Mouse (Mus musculus): ENCODE data around the gene Ccdc180. TPM values are rescaled to one million over a fixed set of nuclear protein-coding genes. Genes with fewer than 3 reads are reported as not detected.
A peak's percentile ranks its signal among the peaks of the same experiment; 100 is the strongest.

The Ccdc180 gene
- polyA plus RNA-seq, 1 experiment from 2014 or later = 0.06 TPM

DNA sequence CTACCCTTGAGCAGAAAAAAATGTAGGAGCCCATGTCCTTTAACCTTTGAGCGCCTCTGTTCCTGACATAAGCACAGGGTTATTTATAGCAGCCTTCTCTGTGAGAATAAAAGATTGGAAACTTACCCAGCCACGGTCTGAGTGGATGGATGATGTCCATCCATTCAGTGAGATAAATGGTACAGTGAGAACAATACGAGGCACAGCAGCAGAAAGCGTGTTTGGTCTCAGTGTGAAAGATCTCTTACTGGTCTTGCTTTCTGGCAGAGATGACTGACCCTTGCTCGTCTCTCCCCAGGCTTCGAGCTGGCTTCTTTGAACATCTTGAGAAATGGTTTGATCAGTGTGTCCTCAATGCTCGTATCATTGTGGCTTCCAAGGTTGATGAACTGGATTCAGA is 27.0 kb downstream of the Ccdc180 start:
- Histone ChIP-seq H3K36me3 (no peaks in the 10 kb centered on the region), H3K9me3 (no peaks in the 10 kb centered on the region), H3K4me2 (replicated peaks) (no peak overlapping the region), H3K4me1 (no peaks in the 10 kb centered on the region), H3K9ac (no peak overlapping the region), H3K4me3 (no peak overlapping the region), H3K27ac (no peak overlapping the region), H3K27me3 (no peaks in the 10 kb centered on the region)
- ATAC-seq (ENCODE audit: low FRiP score, low read depth) = no peak
- WGBS = 87% methylated on average over 7 of the region's 7 CpGs

DNA sequence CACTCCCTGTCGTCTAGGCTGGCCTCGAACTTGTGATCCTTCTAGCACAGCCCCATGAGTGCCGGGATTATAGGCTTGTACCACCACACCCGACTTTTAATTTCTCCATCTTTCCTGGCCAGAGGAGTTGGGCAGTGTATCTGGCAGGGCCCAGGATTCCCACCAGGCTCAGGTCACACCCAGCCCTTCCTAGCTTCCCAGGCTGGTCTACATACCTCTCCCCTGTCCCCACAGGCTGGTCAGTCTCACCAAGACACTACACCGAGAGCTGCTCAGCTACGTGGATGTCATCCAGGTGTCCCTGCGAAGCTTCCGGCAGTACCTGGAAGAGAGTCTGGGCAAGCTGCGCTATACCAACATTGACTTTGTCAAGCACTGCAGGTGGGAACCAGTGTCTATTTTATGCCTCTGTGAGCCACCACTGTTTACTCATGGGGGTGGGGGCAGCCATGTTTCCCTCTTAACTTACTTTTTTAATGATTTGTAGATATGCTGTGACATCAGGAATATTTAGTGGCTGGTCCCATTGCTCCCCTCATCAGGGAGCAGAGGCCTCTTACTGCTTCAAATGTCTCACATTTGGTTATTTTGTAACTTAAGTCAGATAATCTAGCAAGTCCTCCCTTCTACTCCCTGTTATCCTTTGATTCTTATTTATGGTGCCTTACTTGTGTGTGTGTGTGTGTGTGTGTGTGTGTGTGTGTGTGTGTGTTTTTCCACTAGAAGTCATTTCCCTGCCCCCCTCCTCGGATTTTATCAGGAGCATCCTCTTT is 31.7 kb downstream of the Ccdc180 start:
- H3K36me3 ChIP-seq = no peaks in the 10 kb centered on the region
- H3K9me3 ChIP-seq = no peaks in the 10 kb centered on the region
- H3K4me1 ChIP-seq = no peaks in the 10 kb centered on the region
- H3K9ac ChIP-seq = no peak overlapping the region
- H3K27ac ChIP-seq = no peak overlapping the region
- WGBS = 88% methylated on average over 10 of the region's 10 CpGs
- ATAC-seq (ENCODE audit: low FRiP score, low read depth) = no peak
- H3K27me3 ChIP-seq = no peaks in the 10 kb centered on the region
- H3K4me2 ChIP-seq (replicated peaks) = no peak overlapping the region
- H3K4me3 ChIP-seq = no peak overlapping the region

DNA sequence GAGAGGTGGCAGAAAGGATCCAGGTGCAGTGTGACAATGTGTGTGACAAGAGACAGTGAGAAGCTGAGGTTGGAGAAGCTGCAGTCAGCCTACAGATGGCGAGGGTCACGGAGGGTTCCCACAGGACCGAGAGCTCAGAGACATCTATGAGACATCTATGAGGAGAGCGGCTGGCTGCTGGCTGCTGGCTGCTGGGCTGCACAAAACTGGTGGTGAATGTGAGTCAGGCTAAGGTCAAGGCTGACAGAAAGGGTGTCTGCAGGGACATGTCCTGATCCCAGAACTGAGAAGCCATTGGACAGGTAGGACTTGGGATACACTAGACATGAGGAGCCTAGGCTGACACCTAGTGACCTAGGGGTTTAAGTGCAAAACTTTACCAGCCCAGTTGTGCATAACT is 33.9 kb downstream of the Ccdc180 start:
- no peak for ATAC-seq (ENCODE audit: low FRiP score, low read depth)

DNA sequence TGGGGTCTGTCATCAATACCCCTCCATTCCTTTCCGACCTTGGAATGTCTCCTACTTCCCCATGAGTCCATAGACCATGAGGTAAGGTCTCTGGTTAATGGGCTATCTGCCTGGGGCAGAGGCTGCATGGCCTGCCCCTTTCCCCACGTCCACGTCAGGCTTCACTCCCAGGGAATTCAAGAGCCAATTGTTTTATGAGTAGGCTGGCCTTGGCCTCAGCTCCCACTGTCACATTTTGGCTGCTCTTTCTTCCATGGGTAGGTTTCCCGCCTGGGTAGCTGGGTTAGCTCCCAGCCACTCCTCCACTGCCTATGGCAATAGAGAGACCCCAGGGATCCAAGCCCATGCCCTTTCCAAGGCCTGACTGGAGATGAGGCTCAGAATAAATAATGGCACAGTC is 38.5 kb downstream of the Ccdc180 start:
- H3K36me3 ChIP-seq = no peaks in the 10 kb centered on the region
- 64% methylated on average over 4 of the region's 4 CpGs for WGBS
- H3K4me3 ChIP-seq = no peak overlapping the region
- no peaks in the 10 kb centered on the region for H3K4me1 ChIP-seq
- no peaks in the 10 kb centered on the region for H3K27me3 ChIP-seq
- no peak for ATAC-seq (ENCODE audit: low FRiP score, low read depth)
- no peak overlapping the region for H3K9ac ChIP-seq
- H3K27ac ChIP-seq = no peak overlapping the region
- no peaks in the 10 kb centered on the region for H3K9me3 ChIP-seq
- no peak overlapping the region for H3K4me2 ChIP-seq (replicated peaks)

More for the DNA sequence above, 33.9 kb downstream of the Ccdc180 start:
- Histone ChIP-seq H3K27ac (no peak overlapping the region), H3K9me3 (no peaks in the 10 kb centered on the region), H3K4me1 (no peaks in the 10 kb centered on the region), H3K27me3 (no peaks in the 10 kb centered on the region), H3K36me3 (no peaks in the 10 kb centered on the region), H3K4me3 (no peak overlapping the region), H3K4me2 (replicated peaks) (no peak overlapping the region), H3K9ac (no peak overlapping the region)
- 86% methylated on average over 4 of the region's 4 CpGs for WGBS

DNA sequence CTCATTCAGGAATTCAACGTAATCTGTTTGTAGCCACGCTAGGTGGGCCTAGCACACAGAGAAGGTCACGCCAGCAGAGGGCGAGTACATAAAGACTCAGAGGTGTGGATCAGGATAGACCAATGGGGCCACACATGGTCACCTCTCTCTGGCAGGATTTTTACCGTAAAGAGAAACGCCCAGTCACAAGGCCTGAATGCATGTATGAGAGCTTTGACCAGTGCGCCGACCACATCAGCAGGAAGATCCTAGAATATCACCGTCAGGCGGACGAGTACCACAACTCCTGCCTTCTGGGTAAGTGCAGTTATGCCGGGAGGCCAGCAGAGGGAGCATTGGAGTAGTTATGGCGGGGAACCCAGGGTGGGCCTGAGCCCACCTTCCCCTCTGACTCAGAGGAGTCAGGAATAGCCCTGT is 51.5 kb downstream of the Ccdc180 start:
- no peak overlapping the region for H3K27ac ChIP-seq
- no peak overlapping the region for H3K9ac ChIP-seq
- no peaks in the 10 kb centered on the region for H3K9me3 ChIP-seq
- H3K36me3 ChIP-seq = no peaks in the 10 kb centered on the region
- no peak overlapping the region for H3K4me2 ChIP-seq (replicated peaks)
- H3K27me3 ChIP-seq = no peaks in the 10 kb centered on the region
- H3K4me1 ChIP-seq = no peaks in the 10 kb centered on the region
- no peak overlapping the region for H3K4me3 ChIP-seq
- WGBS = 29% methylated on average over 13 of the region's 13 CpGs
- ATAC-seq (ENCODE audit: low FRiP score, low read depth) = peak; percentile 32; the same call in 1 of the 2 replicates

DNA sequence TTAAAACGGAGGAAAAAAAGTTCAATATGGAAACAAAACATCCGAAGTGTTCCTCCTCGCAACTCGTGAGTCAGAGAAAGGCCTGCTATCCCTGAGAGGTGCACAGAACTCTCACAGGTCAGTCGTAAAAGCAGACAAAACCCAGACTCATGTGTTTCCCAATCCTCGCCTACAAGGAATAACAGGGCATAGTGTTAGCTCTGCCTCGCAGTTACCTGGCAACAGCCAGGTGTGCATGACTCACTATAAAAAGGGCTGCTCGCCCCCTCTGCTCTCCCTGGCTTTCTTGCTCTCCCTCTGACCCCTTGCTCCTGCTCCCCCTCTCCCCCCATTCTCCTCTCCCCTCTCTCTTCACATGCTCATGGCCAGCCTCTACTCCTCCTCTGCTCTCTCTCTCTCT is 57.6 kb downstream of the Ccdc180 start:
- H3K27me3 ChIP-seq = no peaks in the 10 kb centered on the region
- peaks cover 4% of the 10 kb centered on the region for H3K4me1 ChIP-seq
- H3K36me3 ChIP-seq = no peaks in the 10 kb centered on the region
- no peaks in the 10 kb centered on the region for H3K9me3 ChIP-seq
- no peak overlapping the region for H3K27ac ChIP-seq
- H3K4me2 ChIP-seq (replicated peaks) = no peak overlapping the region
- WGBS = 53% methylated on average over 8 of the region's 8 CpGs
- ATAC-seq (ENCODE audit: low FRiP score, low read depth) = no peak
- no peak overlapping the region for H3K4me3 ChIP-seq
- no peak overlapping the region for H3K9ac ChIP-seq

DNA sequence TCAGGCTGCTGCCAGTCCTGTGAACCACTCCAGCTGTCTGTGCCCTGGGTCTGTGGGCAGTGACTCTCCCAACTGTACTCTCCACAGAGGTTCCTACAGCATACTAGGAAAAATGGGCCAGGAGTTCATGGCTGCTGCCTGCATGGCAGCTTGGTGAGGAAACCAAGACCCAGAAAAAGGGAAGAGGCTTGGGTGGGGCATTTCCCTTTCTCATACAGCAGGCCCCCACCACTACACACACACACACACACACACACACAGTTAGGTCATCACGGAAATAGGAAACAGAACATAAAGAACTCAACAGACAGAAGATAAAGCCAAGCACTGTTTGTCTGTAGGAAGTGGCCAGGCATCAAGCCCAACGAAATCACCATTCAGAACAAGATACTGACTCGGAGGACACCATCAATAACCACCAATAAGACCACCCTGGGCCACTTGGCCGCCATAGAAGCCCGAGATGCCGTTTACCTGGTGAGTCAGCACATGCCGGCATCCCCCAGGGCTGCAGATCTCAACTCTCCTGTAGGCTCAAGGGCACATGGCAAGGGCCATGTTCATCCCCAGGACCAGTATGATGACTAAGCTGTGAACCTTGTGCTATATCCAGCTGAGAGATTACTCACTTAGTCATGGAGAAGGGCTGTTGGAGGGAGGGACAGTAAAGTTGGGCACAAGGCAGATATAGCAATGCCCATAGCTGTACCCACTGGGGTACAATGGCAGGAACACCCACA is 59.2 kb downstream of the Ccdc180 start:
- no peaks in the 10 kb centered on the region for H3K9me3 ChIP-seq
- H3K36me3 ChIP-seq = no peaks in the 10 kb centered on the region
- no peak overlapping the region for H3K4me2 ChIP-seq (replicated peaks)
- 86% methylated on average over 7 of the region's 7 CpGs for WGBS
- H3K27me3 ChIP-seq = no peaks in the 10 kb centered on the region
- no peak for ATAC-seq (ENCODE audit: low FRiP score, low read depth)
- peaks cover 4% of the 10 kb centered on the region for H3K4me1 ChIP-seq
- H3K27ac ChIP-seq = no peak overlapping the region
- no peak overlapping the region for H3K9ac ChIP-seq
- H3K4me3 ChIP-seq = no peak overlapping the region

DNA sequence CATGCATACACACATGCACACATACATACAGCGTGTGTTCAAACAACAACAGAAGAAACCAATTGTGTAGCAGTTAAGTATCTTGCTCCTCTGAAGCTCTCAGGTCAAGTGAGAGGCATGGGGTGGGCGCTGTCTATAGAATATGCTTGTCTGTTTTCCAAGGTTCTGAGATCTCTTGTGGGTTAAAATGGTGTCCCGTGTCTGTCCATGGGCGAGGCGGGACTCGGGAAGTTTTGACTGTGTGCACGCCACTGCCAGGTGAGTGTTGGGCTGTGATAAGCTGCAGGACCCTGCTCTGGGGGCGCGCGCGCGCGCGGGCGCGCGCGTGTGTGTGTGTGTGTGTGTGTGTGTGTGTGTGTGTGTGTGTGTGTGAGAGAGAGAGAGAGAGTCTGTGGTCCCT is 61.7 kb downstream of the Ccdc180 start:
- Histone ChIP-seq H3K4me2 (replicated peaks) (no peak overlapping the region), H3K36me3 (no peaks in the 10 kb centered on the region), H3K9me3 (no peaks in the 10 kb centered on the region), H3K4me1 (peaks cover 4% of the 10 kb centered on the region), H3K9ac (no peak overlapping the region), H3K4me3 (no peak overlapping the region), H3K27me3 (no peaks in the 10 kb centered on the region), H3K27ac (no peak overlapping the region)
- 90% methylated on average over 17 of the region's 18 CpGs for whole genome bisulfite sequencing
- no peak for ATAC-seq (ENCODE audit: low FRiP score, low read depth)

DNA sequence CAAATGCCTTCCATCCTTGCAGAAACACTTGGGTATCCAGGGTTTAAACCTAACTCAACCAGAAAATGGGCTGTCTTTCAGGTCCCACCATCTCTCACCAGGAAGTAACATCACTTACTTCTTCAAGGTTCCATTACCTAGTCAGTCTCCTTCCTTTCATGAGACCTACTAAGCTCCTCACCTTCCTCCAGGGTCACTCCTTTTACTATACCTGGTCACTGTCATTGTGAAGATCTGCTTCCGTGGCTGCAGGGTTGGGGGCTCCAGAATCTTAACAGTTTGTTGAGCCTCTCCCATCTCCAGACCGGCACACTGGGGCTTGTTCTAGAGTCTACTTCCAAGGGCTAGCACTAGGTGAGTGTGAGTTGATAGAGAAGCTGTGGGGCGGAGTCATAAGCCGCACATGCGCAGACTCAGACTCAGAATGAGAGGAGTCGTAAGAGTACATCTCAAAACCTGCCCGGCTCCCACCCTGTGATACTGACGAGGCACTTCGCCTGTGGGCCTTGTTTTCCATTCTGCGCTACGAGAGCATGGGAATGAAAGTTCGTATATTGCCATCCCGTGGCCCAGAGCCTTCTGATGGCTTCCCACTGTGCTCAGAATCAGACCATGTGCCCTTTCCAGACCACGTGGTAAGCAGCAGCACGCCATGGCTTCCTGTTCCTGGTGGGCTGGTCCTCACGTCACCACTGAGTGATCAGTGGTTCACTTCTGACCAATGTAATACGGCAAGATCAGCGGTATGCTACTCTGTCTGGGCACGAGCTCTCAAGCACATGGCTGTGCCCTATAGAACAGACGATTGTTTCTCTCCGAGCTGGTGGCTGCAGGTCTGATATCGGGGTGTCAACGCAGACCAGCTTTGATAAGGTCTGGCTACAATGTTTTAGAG is 63.2 kb downstream of the Ccdc180 start:
- H3K4me1 ChIP-seq = peaks cover 1% of the 10 kb centered on the region
- H3K9me3 ChIP-seq = no peaks in the 10 kb centered on the region
- H3K36me3 ChIP-seq = no peaks in the 10 kb centered on the region
- no peak overlapping the region for H3K9ac ChIP-seq
- ATAC-seq (ENCODE audit: low FRiP score, low read depth) = no peak
- no peak overlapping the region for H3K4me3 ChIP-seq
- no peaks in the 10 kb centered on the region for H3K27me3 ChIP-seq
- H3K27ac ChIP-seq = no peak overlapping the region
- H3K4me2 ChIP-seq (replicated peaks) = no peak overlapping the region
- 88% methylated on average over 23 of the region's 23 CpGs for WGBS

DNA sequence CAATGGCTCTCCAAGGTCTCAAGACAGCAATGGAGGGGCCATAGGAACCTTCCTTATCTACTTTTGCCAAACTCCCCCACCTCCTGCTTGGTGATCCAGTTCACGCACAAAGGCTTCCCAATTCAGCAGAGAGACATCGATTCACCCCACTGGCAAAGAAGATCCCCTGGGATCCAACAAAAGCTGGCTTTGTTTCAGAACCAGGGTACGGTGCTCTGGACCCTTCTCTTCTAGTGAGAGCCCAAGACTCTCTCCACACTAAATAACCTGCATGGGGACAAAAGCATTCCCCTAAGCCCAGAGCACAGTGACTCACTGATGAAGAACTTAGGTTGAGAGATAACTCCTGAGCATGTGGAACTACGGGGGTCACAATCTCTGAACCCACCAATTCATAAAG is 65.1 kb downstream of the Ccdc180 start:
- WGBS = 92% methylated on average over 4 of the region's 4 CpGs
- H3K4me3 ChIP-seq = no peak overlapping the region
- H3K4me2 ChIP-seq (replicated peaks) = no peak overlapping the region
- H3K36me3 ChIP-seq = no peaks in the 10 kb centered on the region
- H3K27ac ChIP-seq = no peak overlapping the region
- H3K27me3 ChIP-seq = no peaks in the 10 kb centered on the region
- no peak for ATAC-seq (ENCODE audit: low FRiP score, low read depth)
- H3K9ac ChIP-seq = no peak overlapping the region
- no peaks in the 10 kb centered on the region for H3K4me1 ChIP-seq
- H3K9me3 ChIP-seq = no peaks in the 10 kb centered on the region

DNA sequence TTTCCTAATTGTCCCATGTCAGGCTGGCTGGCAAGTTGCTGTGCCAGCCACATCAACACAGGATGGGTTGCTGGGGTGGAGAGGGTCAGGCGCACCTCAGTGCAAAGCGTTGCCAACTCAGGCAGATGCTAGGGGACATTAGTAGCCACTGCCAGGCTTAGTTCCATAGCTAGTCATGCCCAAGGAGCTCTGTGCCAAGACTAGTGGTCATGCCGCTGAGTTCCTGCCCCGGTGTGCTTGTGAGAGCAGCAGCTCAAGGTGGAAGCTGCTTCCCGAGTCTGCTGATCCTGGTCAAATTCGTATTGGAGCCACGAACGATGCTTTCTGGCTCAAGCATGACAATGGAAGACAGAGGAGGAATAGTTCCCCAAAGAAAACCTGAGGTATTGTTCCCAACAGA is 66.0 kb downstream of the Ccdc180 start:
- ATAC-seq (ENCODE audit: low FRiP score, low read depth) = no peak
- 92% methylated on average over 8 of the region's 8 CpGs for WGBS
- no peaks in the 10 kb centered on the region for H3K4me1 ChIP-seq
- no peaks in the 10 kb centered on the region for H3K36me3 ChIP-seq
- H3K4me3 ChIP-seq = no peak overlapping the region
- no peak overlapping the region for H3K4me2 ChIP-seq (replicated peaks)
- H3K27me3 ChIP-seq = no peaks in the 10 kb centered on the region
- no peak overlapping the region for H3K9ac ChIP-seq
- H3K9me3 ChIP-seq = no peaks in the 10 kb centered on the region
- H3K27ac ChIP-seq = no peak overlapping the region

DNA sequence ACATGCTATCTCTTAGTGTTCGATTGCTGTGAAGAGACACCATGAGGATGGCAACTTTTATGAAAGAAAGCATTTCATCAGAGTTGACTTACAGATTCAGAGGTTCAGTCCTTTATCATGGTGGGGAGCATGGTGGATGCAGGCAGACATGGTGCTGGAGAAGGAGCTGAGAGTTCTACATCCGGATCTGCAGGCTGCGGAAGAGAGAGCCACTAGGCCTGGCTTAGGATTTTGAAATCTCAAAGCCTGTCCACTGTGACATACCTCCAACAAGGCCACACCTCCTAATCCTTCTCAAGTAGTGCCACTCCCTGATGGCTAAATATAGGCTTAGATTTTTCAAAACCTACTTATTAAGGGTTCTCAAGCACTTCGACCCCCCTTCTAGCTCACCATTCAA is 66.6 kb downstream of the Ccdc180 start:
- H3K36me3 ChIP-seq = no peaks in the 10 kb centered on the region
- no peaks in the 10 kb centered on the region for H3K9me3 ChIP-seq
- H3K9ac ChIP-seq = no peak overlapping the region
- no peaks in the 10 kb centered on the region for H3K27me3 ChIP-seq
- H3K4me2 ChIP-seq (replicated peaks) = no peak overlapping the region
- WGBS = 93% methylated on average over 4 of the region's 4 CpGs
- no peaks in the 10 kb centered on the region for H3K4me1 ChIP-seq
- no peak overlapping the region for H3K27ac ChIP-seq
- no peak for ATAC-seq (ENCODE audit: low FRiP score, low read depth)
- no peak overlapping the region for H3K4me3 ChIP-seq
